Mouse (Mus musculus) bone marrow, adult 2 months (tissue): Measurements from ENCODE around the gene Utp18.

Experiments used
- CTCF ChIP-seq: fragments of 200-500 bp; IDR thresholded peaks from 2 replicates; pipeline ENCODE4 v1.5.1; 2011; ENCODE audit warnings: low read length, control low read depth; ENCODE audit not compliant: control insufficient read depth, insufficient read depth
- POLR2A ChIP-seq: fragments of 200-500 bp; IDR thresholded peaks from 2 replicates; pipeline ENCODE4 v1.6.1; 2011; ENCODE audit warnings: low read depth, mild to moderate bottlenecking, control low read depth, low read length, borderline replicate concordance; ENCODE audit not compliant: control insufficient read depth

DNA sequence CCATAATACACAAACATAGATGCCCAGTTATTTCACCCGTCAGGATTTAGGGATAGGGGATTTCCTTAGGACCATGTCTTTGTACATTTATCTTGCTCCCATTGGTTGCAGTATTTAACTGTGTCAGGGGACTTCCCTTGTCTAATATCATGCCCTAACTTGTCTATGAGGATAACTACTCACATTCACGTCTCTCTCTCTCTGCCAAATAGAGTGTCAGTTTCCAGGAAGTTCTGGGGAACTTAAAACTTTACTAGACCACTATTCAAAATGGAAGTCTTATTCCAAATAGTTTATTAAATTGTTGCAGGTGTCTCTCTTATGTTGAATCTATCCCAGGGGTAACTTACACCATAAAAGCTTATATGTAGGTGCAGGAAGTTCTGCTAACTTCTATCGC lies 26.0 kb upstream of the Utp18 start:
- TF ChIP-seq POLR2A: no peak
- TF ChIP-seq CTCF: no peak
